Mouse (Mus musculus): ENCODE results near the gene Col4a1. TPM values are rescaled to one million over a fixed set of nuclear protein-coding genes. Genes with fewer than 3 reads are reported as not detected.

The Col4a1 gene
- polyA plus RNA-seq, 1 experiment from 2014 or later: 213 TPM

GRCm38 (mm10) chr8:11270826-11271225, 41.8 kb downstream of the Col4a1 start:
- WGBS: 54% methylated on average over 6 of the region's 6 CpGs
- H3K9me3 ChIP-seq (replicated peaks; ENCODE audit: control insufficient read depth, low read length): no peaks in the 10 kb centered on the region
- ATAC-seq (replicated peaks; ENCODE audit: extremely low read depth, insufficient read depth, low FRiP score): no peak
- H3K4me3 ChIP-seq (ENCODE audit: low read length): no peak overlapping the region
- no peak overlapping the region for H3K4me2 ChIP-seq (ENCODE audit: low read depth, low read length)
- no peak overlapping the region for H3K9ac ChIP-seq (ENCODE audit: low read length)
- no peaks in the 10 kb centered on the region for H3K36me3 ChIP-seq (ENCODE audit: control insufficient read depth, insufficient read depth)
- H3K27ac ChIP-seq (ENCODE audit: low read length): peak overlapping the region; percentile 12
- H3K27me3 ChIP-seq (ENCODE audit: control insufficient read depth, insufficient read depth, low read length): no peaks in the 10 kb centered on the region
- H3K4me1 ChIP-seq (ENCODE audit: control insufficient read depth, insufficient read depth, low read length): peaks cover 52% of the 10 kb centered on the region

GRCm38 (mm10) chr8:11268753-11269152, 43.9 kb downstream of the Col4a1 start:
- Histone ChIP-seq H3K4me3 (ENCODE audit: low read length) (no peak overlapping the region), H3K9ac (ENCODE audit: low read length) (no peak overlapping the region), H3K4me1 (ENCODE audit: control insufficient read depth, insufficient read depth, low read length) (peaks cover 48% of the 10 kb centered on the region), H3K9me3 (replicated peaks; ENCODE audit: control insufficient read depth, low read length) (no peaks in the 10 kb centered on the region), H3K4me2 (ENCODE audit: low read depth, low read length) (no peak overlapping the region), H3K27ac (ENCODE audit: low read length) (no peak overlapping the region), H3K27me3 (ENCODE audit: control insufficient read depth, insufficient read depth, low read length) (no peaks in the 10 kb centered on the region), H3K36me3 (ENCODE audit: control insufficient read depth, insufficient read depth) (no peaks in the 10 kb centered on the region)
- WGBS: 69% methylated on average over 6 of the region's 6 CpGs
- ATAC-seq (replicated peaks; ENCODE audit: extremely low read depth, insufficient read depth, low FRiP score): no peak

GRCm38 (mm10) chr8:11266471-11266870, 46.2 kb downstream of the Col4a1 start:
- H3K4me1 ChIP-seq (ENCODE audit: control insufficient read depth, insufficient read depth, low read length): peaks cover 43% of the 10 kb centered on the region

GRCm38 (mm10) chr8:11265971-11266370, 46.7 kb downstream of the Col4a1 start:
- 56% methylated on average over 3 of the region's 3 CpGs for WGBS
- Histone ChIP-seq H3K9ac (ENCODE audit: low read length) (no peak overlapping the region), H3K4me1 (ENCODE audit: control insufficient read depth, insufficient read depth, low read length) (peaks cover 41% of the 10 kb centered on the region), H3K36me3 (ENCODE audit: control insufficient read depth, insufficient read depth) (no peaks in the 10 kb centered on the region), H3K27ac (ENCODE audit: low read length) (no peak overlapping the region), H3K4me2 (ENCODE audit: low read depth, low read length) (no peak overlapping the region), H3K4me3 (ENCODE audit: low read length) (no peak overlapping the region), H3K27me3 (ENCODE audit: control insufficient read depth, insufficient read depth, low read length) (no peaks in the 10 kb centered on the region), H3K9me3 (replicated peaks; ENCODE audit: control insufficient read depth, low read length) (no peaks in the 10 kb centered on the region)
- ATAC-seq (replicated peaks; ENCODE audit: extremely low read depth, insufficient read depth, low FRiP score): no peak

More at GRCm38 (mm10) chr8:11266471-11266870, 46.2 kb downstream of the Col4a1 start:
- H3K4me3 ChIP-seq (ENCODE audit: low read length): no peak overlapping the region
- ATAC-seq (replicated peaks; ENCODE audit: extremely low read depth, insufficient read depth, low FRiP score): no peak
- H3K9me3 ChIP-seq (replicated peaks; ENCODE audit: control insufficient read depth, low read length): no peaks in the 10 kb centered on the region
- WGBS: 70% methylated on average over 2 of the region's 2 CpGs
- H3K36me3 ChIP-seq (ENCODE audit: control insufficient read depth, insufficient read depth): no peaks in the 10 kb centered on the region
- H3K9ac ChIP-seq (ENCODE audit: low read length): no peak overlapping the region
- H3K27ac ChIP-seq (ENCODE audit: low read length): no peak overlapping the region
- H3K27me3 ChIP-seq (ENCODE audit: control insufficient read depth, insufficient read depth, low read length): no peaks in the 10 kb centered on the region
- H3K4me2 ChIP-seq (ENCODE audit: low read depth, low read length): no peak overlapping the region

GRCm38 (mm10) chr8:11263848-11264247, 48.8 kb downstream of the Col4a1 start:
- Histone ChIP-seq H3K9ac (ENCODE audit: low read length) (no peak overlapping the region), H3K4me1 (ENCODE audit: control insufficient read depth, insufficient read depth, low read length) (peaks cover 52% of the 10 kb centered on the region), H3K27me3 (ENCODE audit: control insufficient read depth, insufficient read depth, low read length) (no peaks in the 10 kb centered on the region), H3K27ac (ENCODE audit: low read length) (no peak overlapping the region; the same call in 1 of the 2 replicates), H3K36me3 (ENCODE audit: control insufficient read depth, insufficient read depth) (no peaks in the 10 kb centered on the region), H3K9me3 (replicated peaks; ENCODE audit: control insufficient read depth, low read length) (no peaks in the 10 kb centered on the region), H3K4me2 (ENCODE audit: low read depth, low read length) (no peak overlapping the region), H3K4me3 (ENCODE audit: low read length) (no peak overlapping the region)
- WGBS: 61% methylated on average over 6 of the region's 6 CpGs
- no peak for ATAC-seq (replicated peaks; ENCODE audit: extremely low read depth, insufficient read depth, low FRiP score)

- ATAC-seq (replicated peaks; ENCODE audit: extremely low read depth, insufficient read depth, low FRiP score): peak; percentile 54
- Histone ChIP-seq H3K27me3 (ENCODE audit: control insufficient read depth, insufficient read depth, low read length) (no peaks in the 10 kb centered on the region), H3K4me2 (ENCODE audit: low read depth, low read length) (no peak overlapping the region), H3K9me3 (replicated peaks; ENCODE audit: control insufficient read depth, low read length) (no peaks in the 10 kb centered on the region), H3K36me3 (ENCODE audit: control insufficient read depth, insufficient read depth) (no peaks in the 10 kb centered on the region), H3K4me3 (ENCODE audit: low read length) (no peak overlapping the region), H3K9ac (ENCODE audit: low read length) (no peak overlapping the region), H3K4me1 (ENCODE audit: control insufficient read depth, insufficient read depth, low read length) (peaks cover 65% of the 10 kb centered on the region), H3K27ac (ENCODE audit: low read length) (peak overlapping the region; percentile 68)
- 66% methylated on average over 15 of the region's 15 CpGs for WGBS
Observed at GRCm38 (mm10) chr8:11262031-11262735, 50.4 kb downstream of the Col4a1 start.

- 0 out of 2 replicates have a peak, but pooled peaks have one; percentile 21 for ATAC-seq (replicated peaks; ENCODE audit: extremely low read depth, insufficient read depth, low FRiP score)
- Histone ChIP-seq H3K9ac (ENCODE audit: low read length) (no peak overlapping the region), H3K4me2 (ENCODE audit: low read depth, low read length) (no peak overlapping the region), H3K4me1 (ENCODE audit: control insufficient read depth, insufficient read depth, low read length) (peaks cover 59% of the 10 kb centered on the region), H3K27me3 (ENCODE audit: control insufficient read depth, insufficient read depth, low read length) (no peaks in the 10 kb centered on the region), H3K36me3 (ENCODE audit: control insufficient read depth, insufficient read depth) (no peaks in the 10 kb centered on the region), H3K9me3 (replicated peaks; ENCODE audit: control insufficient read depth, low read length) (no peaks in the 10 kb centered on the region), H3K4me3 (ENCODE audit: low read length) (no peak overlapping the region), H3K27ac (ENCODE audit: low read length) (peak overlapping the region; percentile 59)
- WGBS: 16% methylated on average over 10 of the region's 10 CpGs
Observed at GRCm38 (mm10) chr8:11259832-11260615, 52.6 kb downstream of the Col4a1 start.

GRCm38 (mm10) chr8:11258517-11259136, 54.0 kb downstream of the Col4a1 start:
- no peak for ATAC-seq (replicated peaks; ENCODE audit: extremely low read depth, insufficient read depth, low FRiP score)
- Histone ChIP-seq H3K36me3 (ENCODE audit: control insufficient read depth, insufficient read depth) (no peaks in the 10 kb centered on the region), H3K4me3 (ENCODE audit: low read length) (no peak overlapping the region), H3K4me1 (ENCODE audit: control insufficient read depth, insufficient read depth, low read length) (peaks cover 58% of the 10 kb centered on the region), H3K27ac (ENCODE audit: low read length) (0 out of 2 replicates have a peak overlapping the region, but pooled peaks have one; percentile 23), H3K4me2 (ENCODE audit: low read depth, low read length) (no peak overlapping the region), H3K9me3 (replicated peaks; ENCODE audit: control insufficient read depth, low read length) (no peaks in the 10 kb centered on the region), H3K27me3 (ENCODE audit: control insufficient read depth, insufficient read depth, low read length) (no peaks in the 10 kb centered on the region), H3K9ac (ENCODE audit: low read length) (no peak overlapping the region)
- WGBS: 29% methylated on average over 2 of the region's 2 CpGs
